Mouse (Mus musculus) hindbrain, embryonic 14.5 days (tissue): ENCODE data around the gene Rtn4r. TPM values are rescaled to one million over a fixed set of nuclear protein-coding genes. Genes with fewer than 3 reads are reported as not detected.

Experiments
- ATAC-seq: fragments of 200-750 bp; cut with Nextera tagmentation; 2 replicates; pipeline ENCODE4 v1.8.0; 2017; ENCODE audit warnings: moderate number of reproducible peaks, mild to moderate bottlenecking, moderate TSS enrichment, moderate library complexity; ENCODE audit not compliant: low FRiP score
- DNase-seq: peaks from one replicate; pipeline ENCODE4 v3.0.0-alpha.2; 2015; ENCODE audit warnings: low spot score
- H3K27ac ChIP-seq: fragments of 300-500 bp; sonication (generic); 2 replicates; pipeline ENCODE4 v1.5.1; 2014; ENCODE audit warnings: mild to moderate bottlenecking, moderate library complexity
- H3K27me3 ChIP-seq: fragments of 300-500 bp; sonication (generic); 2 replicates; pipeline ENCODE4 v1.6.1; 2014; ENCODE audit warnings: mild to moderate bottlenecking, low read length, mixed read lengths; ENCODE audit not compliant: control insufficient read depth, insufficient read depth
- H3K36me3 ChIP-seq: fragments of 300-500 bp; sonication (generic); replicated peaks from 2 replicates; pipeline ENCODE4 v1.6.1; 2014; ENCODE audit not compliant: control insufficient read depth, insufficient read depth
- H3K4me1 ChIP-seq: fragments of 300-500 bp; sonication (generic); replicated peaks from 2 replicates; pipeline ENCODE4 v1.6.1; 2014; ENCODE audit warnings: antibody characterized with exemption, low read length, mixed read lengths; ENCODE audit not compliant: control insufficient read depth, insufficient read depth
- H3K4me2 ChIP-seq: fragments of 300-500 bp; sonication (generic); replicated peaks from 2 replicates; pipeline ENCODE4 v1.6.1; 2014; ENCODE audit warnings: mild to moderate bottlenecking, moderate library complexity
- H3K4me3 ChIP-seq: fragments of 300-500 bp; sonication (generic); replicated peaks from 2 replicates; pipeline ENCODE4 v1.5.1; 2014; ENCODE audit warnings: mild to moderate bottlenecking, low read length
- H3K9ac ChIP-seq: fragments of 300-500 bp; sonication (generic); 2 replicates; pipeline ENCODE4 v1.6.1; 2014
- H3K9me3 ChIP-seq: fragments of 300-500 bp; sonication (generic); 2 replicates; pipeline ENCODE4 v1.6.1; 2016; ENCODE audit warnings: low read length; ENCODE audit not compliant: control insufficient read depth
- WGBS: fragments of 180-500 bp; shearing (Covaris S2); extraction: QIAGEN DNeasy Blood & Tissue Kit; methylation state at CpG from one replicate; pipeline ENCODE4 v1.1.7; 2014; 5-methylcytosine and 5-hydroxymethylcytosine counted together
- polyA plus RNA-seq: library from polyadenylated mRNA; unstranded; fragments of >200 nt; fragmentation: Nextera tagmentation; extraction: Ambion mirVana; gene quantifications from 2 replicates; pipeline ENCODE4 v1.2.1, GENCODE M21; 2014

Gene Rtn4r
- polyA plus RNA-seq, 1 experiment from 2014 or later: 22.7 TPM

- no peak overlapping the region for H3K4me3 ChIP-seq
- H3K36me3 ChIP-seq: no peaks in the 10 kb centered on the region
- DNase-seq (no peak), ATAC-seq (no peak)
- no peak overlapping the region for H3K9ac ChIP-seq
- H3K27ac ChIP-seq: no peak overlapping the region
- WGBS: 92% methylated on average over 5 of the region's 5 CpGs
- no peak overlapping the region for H3K4me2 ChIP-seq
- no peaks in the 10 kb centered on the region; the same call in 1 of the 2 replicates for H3K4me1 ChIP-seq
- peaks cover 17% of the 10 kb centered on the region for H3K27me3 ChIP-seq
- H3K9me3 ChIP-seq: no peaks in the 10 kb centered on the region
These were observed 40.3 kb upstream of the Rtn4r start for GRCm38 (mm10) chr16:18087101-18087500.

- no peak overlapping the region for H3K9ac ChIP-seq
- DNase-seq: no peak
These were observed 31.1 kb upstream of the Rtn4r start for GRCm38 (mm10) chr16:18096348-18096747.

GRCm38 (mm10) chr16:18102816-18103215 is 24.6 kb upstream of the Rtn4r start:
- H3K4me1 ChIP-seq: no peaks in the 10 kb centered on the region
- H3K4me2 ChIP-seq: no peak overlapping the region
- ATAC-seq (no peak), DNase-seq (no peak)
- WGBS: 85% methylated on average over 4 of the region's 4 CpGs
- H3K27ac ChIP-seq: no peak overlapping the region
- no peaks in the 10 kb centered on the region for H3K27me3 ChIP-seq
- H3K9ac ChIP-seq: no peak overlapping the region
- no peak overlapping the region for H3K4me3 ChIP-seq
- no peaks in the 10 kb centered on the region for H3K9me3 ChIP-seq
- H3K36me3 ChIP-seq: no peaks in the 10 kb centered on the region

More at GRCm38 (mm10) chr16:18096348-18096747, 31.1 kb upstream of the Rtn4r start:
- ATAC-seq: no peak
- WGBS: 66% methylated on average over 5 of the region's 5 CpGs
- no peaks in the 10 kb centered on the region for H3K36me3 ChIP-seq
- H3K27me3 ChIP-seq: no peaks in the 10 kb centered on the region
- no peak overlapping the region for H3K27ac ChIP-seq
- no peaks in the 10 kb centered on the region for H3K4me1 ChIP-seq
- H3K4me3 ChIP-seq: no peak overlapping the region
- H3K4me2 ChIP-seq: no peak overlapping the region
- 0 out of 2 replicates have a peak, but pooled peaks cover 3% of the 10 kb centered on the region for H3K9me3 ChIP-seq

- no peak for DNase-seq
- Histone ChIP-seq H3K4me3 (no peak overlapping the region), H3K4me1 (no peaks in the 10 kb centered on the region), H3K27me3 (no peaks in the 10 kb centered on the region), H3K27ac (no peak overlapping the region), H3K9ac (no peak overlapping the region), H3K9me3 (no peaks in the 10 kb centered on the region), H3K4me2 (no peak overlapping the region), H3K36me3 (no peaks in the 10 kb centered on the region)
- WGBS: 66% methylated on average over 1 of the region's 1 CpGs
- ATAC-seq: no peak
These were observed 24.1 kb upstream of the Rtn4r start for GRCm38 (mm10) chr16:18103366-18103765.

- Histone ChIP-seq H3K36me3 (no peaks in the 10 kb centered on the region), H3K4me2 (no peak overlapping the region), H3K4me3 (no peak overlapping the region), H3K4me1 (no peaks in the 10 kb centered on the region), H3K27ac (no peak overlapping the region), H3K9me3 (no peaks in the 10 kb centered on the region), H3K9ac (no peak overlapping the region), H3K27me3 (no peaks in the 10 kb centered on the region)
- DNase-seq (no peak), ATAC-seq (no peak)
- WGBS: 42% methylated on average over 6 of the region's 6 CpGs
These were observed 23.6 kb upstream of the Rtn4r start for GRCm38 (mm10) chr16:18103808-18104207.

- H3K27me3 ChIP-seq: no peaks in the 10 kb centered on the region
- ATAC-seq: peak; percentile 87
- H3K27ac ChIP-seq: no peak overlapping the region
- DNase-seq: peak; percentile 79
- no peak overlapping the region for H3K4me2 ChIP-seq
- H3K4me1 ChIP-seq: no peaks in the 10 kb centered on the region
- no peaks in the 10 kb centered on the region for H3K36me3 ChIP-seq
- H3K9me3 ChIP-seq: 0 out of 2 replicates have a peak, but pooled peaks cover 4% of the 10 kb centered on the region
- WGBS: 62% methylated on average over 5 of the region's 5 CpGs
- H3K4me3 ChIP-seq: no peak overlapping the region
- H3K9ac ChIP-seq: no peak overlapping the region
These were observed 19.0 kb upstream of the Rtn4r start for GRCm38 (mm10) chr16:18108221-18108966.

GRCm38 (mm10) chr16:18111042-18111441 is 16.4 kb upstream of the Rtn4r start:
- H3K9me3 ChIP-seq: 0 out of 2 replicates have a peak, but pooled peaks cover 4% of the 10 kb centered on the region
- 92% methylated on average over 7 of the region's 7 CpGs for WGBS
- H3K36me3 ChIP-seq: no peaks in the 10 kb centered on the region
- no peak overlapping the region for H3K4me3 ChIP-seq
- H3K4me1 ChIP-seq: no peaks in the 10 kb centered on the region
- no peaks in the 10 kb centered on the region for H3K27me3 ChIP-seq
- no peak for DNase-seq
- ATAC-seq: no peak
- no peak overlapping the region for H3K9ac ChIP-seq
- H3K4me2 ChIP-seq: no peak overlapping the region
- H3K27ac ChIP-seq: no peak overlapping the region

- 0 out of 2 replicates have a peak, but pooled peaks cover 5% of the 10 kb centered on the region for H3K4me1 ChIP-seq
- no peak overlapping the region for H3K9ac ChIP-seq
- H3K4me2 ChIP-seq: no peak overlapping the region
- H3K27me3 ChIP-seq: no peaks in the 10 kb centered on the region
- ATAC-seq (no peak), DNase-seq (no peak)
- no peak overlapping the region for H3K27ac ChIP-seq
- no peak overlapping the region for H3K4me3 ChIP-seq
- H3K36me3 ChIP-seq: no peaks in the 10 kb centered on the region
- WGBS: 83% methylated on average over 4 of the region's 4 CpGs
- H3K9me3 ChIP-seq: no peaks in the 10 kb centered on the region
These were observed 11.0 kb upstream of the Rtn4r start for GRCm38 (mm10) chr16:18116467-18116866.

GRCm38 (mm10) chr16:18118285-18118684 is 9.2 kb upstream of the Rtn4r start:
- no peaks in the 10 kb centered on the region for H3K9me3 ChIP-seq
- H3K4me2 ChIP-seq: no peak overlapping the region
- WGBS: 89% methylated on average over 3 of the region's 3 CpGs
- H3K4me3 ChIP-seq: no peak overlapping the region
- H3K9ac ChIP-seq: no peak overlapping the region
- DNase-seq (no peak), ATAC-seq (no peak)
- no peak overlapping the region for H3K27ac ChIP-seq
- H3K4me1 ChIP-seq: 0 out of 2 replicates have a peak, but pooled peaks cover 5% of the 10 kb centered on the region
- H3K27me3 ChIP-seq: no peaks in the 10 kb centered on the region
- H3K36me3 ChIP-seq: no peaks in the 10 kb centered on the region
